Mouse (Mus musculus) C2C12 (cell line): ENCODE measurements around the gene Adh1. TPM values are rescaled to one million over a fixed set of nuclear protein-coding genes. Genes with fewer than 3 reads are reported as not detected.

Source experiments
- H3K27me3 ChIP-seq: one replicate; pipeline ENCODE4 v1.6.1; 2011; ENCODE audit not compliant: control insufficient read depth, insufficient read depth, insufficient read length
- H3K36me3 ChIP-seq: one replicate; pipeline ENCODE4 v1.6.1; 2011; ENCODE audit not compliant: control insufficient read depth, insufficient read depth
- H3K4me3 ChIP-seq: one replicate; pipeline ENCODE4 v1.5.1; 2011; ENCODE audit warnings: mild to moderate bottlenecking, control low read depth; ENCODE audit not compliant: poor library complexity, insufficient read depth, severe bottlenecking
- H3K79me2 ChIP-seq: one replicate; pipeline ENCODE4 v1.6.1; 2011; ENCODE audit not compliant: control insufficient read depth, insufficient read depth
- H3K79me3 ChIP-seq: one replicate; pipeline ENCODE4 v1.6.1; 2011; ENCODE audit warnings: low read depth, control low read depth
- H3ac ChIP-seq: one replicate; pipeline ENCODE3; 2011; ENCODE audit warnings: low read depth; ENCODE audit not compliant: control insufficient read depth, insufficient read length
- CEBPB ChIP-seq: IDR thresholded peaks from one replicate; pipeline ENCODE4 v1.6.1; 2011; ENCODE audit warnings: low read depth, mild to moderate bottlenecking, control low read depth, moderate library complexity
- CTCF ChIP-seq: IDR thresholded peaks from one replicate; pipeline ENCODE4 v1.5.1; 2011; ENCODE audit not compliant: control insufficient read depth, insufficient read depth, insufficient read length
- FOSL1 ChIP-seq: IDR thresholded peaks from one replicate; pipeline ENCODE4 v1.8.0; 2011; ENCODE audit warnings: mild to moderate bottlenecking, low read length; ENCODE audit not compliant: poor library complexity, insufficient read depth, severe bottlenecking
- MAX ChIP-seq: IDR thresholded peaks from one replicate; pipeline ENCODE4 v1.6.1; 2011; ENCODE audit warnings: mild to moderate bottlenecking, control low read depth
- MYOD1 ChIP-seq: IDR thresholded peaks from one replicate; pipeline ENCODE4 v1.6.1; 2011; ENCODE audit warnings: low read depth; ENCODE audit not compliant: control insufficient read depth, insufficient read length
- MYOG ChIP-seq: IDR thresholded peaks from one replicate; pipeline ENCODE4 v1.6.1; 2011; ENCODE audit not compliant: control insufficient read depth, insufficient read length; ENCODE audit errors: extremely low read depth
- USF1 ChIP-seq: IDR thresholded peaks from one replicate; pipeline ENCODE4 v1.6.1; 2011; ENCODE audit warnings: low read depth, mild to moderate bottlenecking, control low read depth, moderate library complexity
- polyA plus RNA-seq: library from polyadenylated mRNA; unstranded; fragments of >200 nt; fragmentation: generic; extraction: Trizol; gene quantifications from one replicate; pipeline ENCODE4 v1.2.1, GENCODE M21; 2012; ENCODE audit warnings: missing spikeins

The Adh1 gene
- polyA plus RNA-seq, 1 experiment = 0.05 TPM

DNA sequence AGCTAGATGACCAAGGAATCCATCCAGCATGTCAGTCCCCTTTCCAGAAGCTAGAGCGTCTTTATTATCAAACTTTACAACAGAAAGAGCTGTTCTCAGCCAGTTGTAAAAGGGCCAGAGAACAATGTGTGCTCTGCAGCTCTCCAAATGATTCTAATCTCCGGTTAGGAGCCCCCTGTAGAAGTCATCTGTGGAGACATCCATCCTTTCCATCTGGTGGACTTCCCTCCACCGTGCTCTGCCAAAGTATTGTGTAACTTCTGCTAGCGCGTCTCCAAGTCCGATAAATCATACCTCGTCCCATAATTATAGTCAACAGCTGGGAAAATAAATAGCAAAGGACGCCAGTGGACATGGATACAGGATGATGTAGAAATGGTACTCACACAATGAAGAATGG, 12.0 kb upstream of the Adh1 start:
- Histone ChIP-seq H3K79me2 (no peaks in the 10 kb centered on the region), H3K4me3 (no peak overlapping the region), H3ac (no peak overlapping the region), H3K36me3 (no peaks in the 10 kb centered on the region), H3K79me3 (no peaks in the 10 kb centered on the region), H3K27me3 (no peaks in the 10 kb centered on the region)
- TF ChIP-seq CEBPB = no peak
- TF ChIP-seq FOSL1 = no peak
- TF ChIP-seq CTCF = no peak
- no peak for TF ChIP-seq MYOD1
- no peak for TF ChIP-seq USF1
- TF ChIP-seq MYOG = no peak
- TF ChIP-seq MAX = no peak

DNA sequence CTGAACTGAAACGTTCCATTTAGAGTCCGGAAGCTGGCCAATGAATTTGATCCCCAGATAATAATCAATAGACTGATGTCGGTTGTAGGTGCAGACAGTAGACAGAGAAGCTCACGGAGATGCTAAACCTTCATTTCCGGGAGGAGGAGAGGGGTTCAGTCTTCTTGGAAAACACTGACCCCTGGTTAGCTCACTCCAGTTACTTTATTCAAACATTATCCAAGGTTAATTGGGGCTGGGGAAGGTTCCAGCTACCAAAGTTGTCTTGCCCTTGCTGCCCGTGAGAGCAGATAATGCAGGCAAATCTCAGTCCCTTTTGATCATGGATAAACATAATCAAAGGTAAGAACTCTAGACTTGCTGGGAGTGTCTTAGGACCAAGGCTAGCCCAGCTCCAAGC, 9.6 kb upstream of the Adh1 start:
- H3K79me2 ChIP-seq = no peaks in the 10 kb centered on the region

DNA sequence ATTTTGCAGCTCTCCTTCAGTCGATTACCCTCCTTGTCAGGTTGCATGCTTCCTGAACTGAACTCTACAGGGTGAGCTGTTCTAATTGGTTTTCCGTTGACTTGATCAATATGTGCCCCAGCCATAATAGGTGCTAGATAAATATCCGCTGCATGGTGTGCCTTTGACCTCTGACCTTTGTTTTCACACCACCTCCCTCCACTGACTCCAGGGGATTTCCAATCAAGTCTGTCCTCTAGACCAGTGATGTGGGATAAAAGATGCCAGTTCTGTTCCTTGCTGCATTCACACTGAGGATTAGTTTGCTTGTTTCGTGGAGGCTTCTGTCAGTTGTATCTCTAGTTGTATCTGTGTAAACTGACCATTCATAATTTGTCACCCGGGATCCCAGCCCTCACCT, 6.6 kb upstream of the Adh1 start:
- no peaks in the 10 kb centered on the region for H3K36me3 ChIP-seq
- TF ChIP-seq FOSL1 = no peak
- no peak for TF ChIP-seq USF1
- no peak for TF ChIP-seq MYOD1
- TF ChIP-seq CTCF = no peak
- no peak for TF ChIP-seq CEBPB
- TF ChIP-seq MYOG = no peak
- no peak for TF ChIP-seq MAX

More for the DNA sequence above, 9.6 kb upstream of the Adh1 start:
- H3K36me3 ChIP-seq = no peaks in the 10 kb centered on the region
- no peaks in the 10 kb centered on the region for H3K79me3 ChIP-seq
- TF ChIP-seq CEBPB (no peak), MYOD1 (no peak), USF1 (no peak), CTCF (no peak), MAX (no peak), MYOG (no peak), FOSL1 (no peak)
- H3K4me3 ChIP-seq = no peak overlapping the region
- no peak overlapping the region for H3ac ChIP-seq
- no peaks in the 10 kb centered on the region for H3K27me3 ChIP-seq

DNA sequence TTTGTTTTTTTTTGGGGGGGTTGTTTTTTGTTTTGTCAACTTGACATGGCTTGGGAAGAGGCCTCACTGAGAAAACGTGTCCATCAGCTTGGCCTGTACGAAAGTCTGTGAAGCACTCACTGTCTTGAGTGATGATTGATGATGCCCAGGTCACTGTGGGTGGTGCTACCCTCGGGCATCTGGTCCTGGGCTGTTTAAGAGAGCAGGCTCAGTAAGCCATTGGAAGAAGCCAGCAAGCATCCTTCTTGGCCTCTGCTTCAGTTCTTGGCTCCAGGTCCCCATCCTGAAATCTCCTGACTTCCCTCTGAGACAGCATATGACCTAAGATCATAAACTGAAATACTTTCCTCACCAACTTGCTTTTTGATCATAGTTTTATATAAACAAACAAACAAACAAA, 5.4 kb upstream of the Adh1 start:
- TF ChIP-seq CTCF (no peak), CEBPB (no peak), MAX (no peak), USF1 (no peak), MYOG (no peak), MYOD1 (no peak), FOSL1 (no peak)
- H3ac ChIP-seq = no peak overlapping the region
- H3K79me3 ChIP-seq = no peaks in the 10 kb centered on the region
- H3K36me3 ChIP-seq = no peaks in the 10 kb centered on the region
- no peaks in the 10 kb centered on the region for H3K79me2 ChIP-seq
- H3K27me3 ChIP-seq = no peaks in the 10 kb centered on the region
- no peak overlapping the region for H3K4me3 ChIP-seq

More for the DNA sequence above, 6.6 kb upstream of the Adh1 start:
- no peaks in the 10 kb centered on the region for H3K79me2 ChIP-seq
- no peak overlapping the region for H3K4me3 ChIP-seq
- no peaks in the 10 kb centered on the region for H3K79me3 ChIP-seq
- no peak overlapping the region for H3ac ChIP-seq
- no peaks in the 10 kb centered on the region for H3K27me3 ChIP-seq

DNA sequence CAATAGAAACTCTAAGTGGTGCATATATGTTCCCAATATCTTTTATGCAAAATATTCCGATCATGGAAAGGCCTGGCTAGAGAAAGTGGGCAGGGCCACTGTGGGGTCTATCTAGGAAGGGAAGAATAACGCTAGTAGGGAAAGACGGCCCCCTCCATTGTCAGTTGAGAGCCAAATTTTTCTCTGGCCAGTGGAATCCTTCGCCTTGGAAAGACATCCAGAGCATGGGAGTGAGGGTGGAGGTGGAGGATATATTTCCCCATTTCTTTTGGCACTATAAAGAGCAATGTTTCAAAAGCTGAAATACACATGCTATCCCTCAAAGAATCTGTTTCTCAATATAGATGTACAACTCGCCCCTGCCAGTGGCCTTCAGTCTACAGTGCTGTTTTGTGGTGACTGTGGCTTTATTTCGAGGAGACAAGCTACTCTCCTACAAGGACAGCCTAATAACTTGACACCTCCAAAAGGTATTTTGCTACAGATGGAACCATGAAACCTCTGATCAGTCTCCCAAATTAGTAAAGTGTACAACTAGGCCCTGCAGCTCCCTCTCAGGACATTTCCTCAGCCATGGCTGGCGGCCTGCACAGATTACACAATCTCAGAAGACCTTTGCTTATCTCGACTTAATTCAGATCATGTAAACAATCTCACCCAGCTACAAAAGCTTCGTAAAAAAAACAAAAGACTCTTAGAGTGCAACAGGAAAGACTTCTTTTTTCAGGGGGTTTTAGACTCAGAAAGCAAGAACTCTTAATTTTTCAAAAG, 4.8 kb upstream of the Adh1 start:
- no peaks in the 10 kb centered on the region for H3K79me3 ChIP-seq
- no peak overlapping the region for H3ac ChIP-seq
- H3K4me3 ChIP-seq = no peak overlapping the region
- no peaks in the 10 kb centered on the region for H3K79me2 ChIP-seq
- TF ChIP-seq MYOD1 (no peak), USF1 (no peak), CEBPB (no peak), MAX (no peak), FOSL1 (no peak)
- H3K36me3 ChIP-seq = no peaks in the 10 kb centered on the region
- no peaks in the 10 kb centered on the region for H3K27me3 ChIP-seq

DNA sequence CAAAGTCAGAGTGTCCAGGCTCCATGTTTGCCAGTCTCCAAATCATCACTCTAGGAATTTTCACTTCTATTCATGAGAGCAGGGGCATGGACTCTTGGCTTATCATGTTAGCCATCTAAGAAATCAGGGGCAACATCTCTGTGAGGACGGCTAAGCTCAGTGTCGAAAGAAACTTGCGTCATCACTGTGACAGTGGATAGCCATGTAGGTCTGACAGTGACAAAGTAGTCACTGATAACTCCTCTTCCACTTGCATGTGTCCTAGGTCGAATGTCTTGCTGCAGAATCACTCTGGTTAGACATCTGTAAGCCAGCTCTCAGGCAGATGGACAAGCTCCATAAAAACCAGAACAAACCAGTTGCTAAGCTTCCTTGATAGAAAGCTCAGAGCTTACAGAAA, 1.8 kb downstream of the Adh1 start:
- H3K79me3 ChIP-seq = no peaks in the 10 kb centered on the region
- TF ChIP-seq MYOD1 = no peak
- TF ChIP-seq CTCF = no peak
- no peak for TF ChIP-seq FOSL1
- TF ChIP-seq MAX = no peak
- no peak for TF ChIP-seq MYOG
- TF ChIP-seq USF1 = no peak
- peaks cover 5% of the 10 kb centered on the region for H3K27me3 ChIP-seq
- H3K79me2 ChIP-seq = no peaks in the 10 kb centered on the region
- no peaks in the 10 kb centered on the region for H3K36me3 ChIP-seq
- no peak overlapping the region for H3K4me3 ChIP-seq
- H3ac ChIP-seq = no peak overlapping the region
